Mouse (Mus musculus) R1 (cell line): ENCODE measurements around the gene Hspbp1.

Experiments used
- DNase-seq: peaks from one replicate; pipeline ENCODE4 v3.0.0-alpha.2; 2018; ENCODE audit warnings: low read depth, low spot score

Gene Hspbp1

GRCm38 (mm10) chr7:4668506-4668905, 16.4 kb downstream of the Hspbp1 start:
- no peak for DNase-seq

- no peak for DNase-seq
Observed at GRCm38 (mm10) chr7:4666871-4667270, 18.0 kb downstream of the Hspbp1 start.

- no peak for DNase-seq
Observed at GRCm38 (mm10) chr7:4663742-4664141, 21.1 kb downstream of the Hspbp1 start.

- no peak for DNase-seq
Observed at GRCm38 (mm10) chr7:4663179-4663578, 21.7 kb downstream of the Hspbp1 start.

- no peak for DNase-seq
Observed at GRCm38 (mm10) chr7:4659911-4660443, 24.9 kb downstream of the Hspbp1 start.

- peak; percentile 96 for DNase-seq
Observed at GRCm38 (mm10) chr7:4658912-4659551, 25.8 kb downstream of the Hspbp1 start, which contains the start of gene Ppp6r1. Gene Ppp6r1 (minus strand): TSS chr7:4659019.

GRCm38 (mm10) chr7:4658128-4658907, 26.6 kb downstream of the Hspbp1 start:
- DNase-seq: peak; percentile 37

- DNase-seq: no peak
Observed at GRCm38 (mm10) chr7:4657521-4658127, 27.2 kb downstream of the Hspbp1 start.

GRCm38 (mm10) chr7:4656818-4657217, 28.1 kb downstream of the Hspbp1 start:
- DNase-seq: no peak

- DNase-seq: no peak
Observed at GRCm38 (mm10) chr7:4655916-4656315, 29.0 kb downstream of the Hspbp1 start.

- DNase-seq: no peak
Observed at GRCm38 (mm10) chr7:4655393-4655792, 29.5 kb downstream of the Hspbp1 start.

- no peak for DNase-seq
Observed at GRCm38 (mm10) chr7:4654221-4654620, 30.6 kb downstream of the Hspbp1 start.

GRCm38 (mm10) chr7:4653780-4654179, 31.1 kb downstream of the Hspbp1 start:
- no peak for DNase-seq

- no peak for DNase-seq
Observed at GRCm38 (mm10) chr7:4653351-4653750, 31.5 kb downstream of the Hspbp1 start.

GRCm38 (mm10) chr7:4652726-4653125, 32.1 kb downstream of the Hspbp1 start:
- no peak for DNase-seq

GRCm38 (mm10) chr7:4651581-4651980, 33.3 kb downstream of the Hspbp1 start:
- peak; percentile 83 for DNase-seq

- DNase-seq: no peak
Observed at GRCm38 (mm10) chr7:4647992-4648391, 36.9 kb downstream of the Hspbp1 start.

GRCm38 (mm10) chr7:4647291-4647690, 37.6 kb downstream of the Hspbp1 start:
- DNase-seq: no peak

- no peak for DNase-seq
Observed at GRCm38 (mm10) chr7:4646806-4647205, 38.1 kb downstream of the Hspbp1 start.

- DNase-seq: no peak
Observed at GRCm38 (mm10) chr7:4643225-4643624, 41.6 kb downstream of the Hspbp1 start.

GRCm38 (mm10) chr7:4641956-4642355, 42.9 kb downstream of the Hspbp1 start:
- peak; percentile 26 for DNase-seq

- no peak for DNase-seq
Observed at GRCm38 (mm10) chr7:4641155-4641554, 43.7 kb downstream of the Hspbp1 start.
